Mouse (Mus musculus) heart, embryonic 12.5 days (tissue): ENCODE data around the gene Setd5. TPM values are rescaled to one million over a fixed set of nuclear protein-coding genes. Genes with fewer than 3 reads are reported as not detected.

ENCODE experiments used
- ATAC-seq: fragments of 200-750 bp; cut with Nextera tagmentation; 2 replicates; pipeline ENCODE4 v1.8.0; 2017; ENCODE audit warnings: moderate TSS enrichment, moderate library complexity; ENCODE audit not compliant: insufficient number of reproducible peaks, low FRiP score
- H3K27ac ChIP-seq: fragments of 300-500 bp; sonication (generic); 2 replicates; pipeline ENCODE4 v1.5.1; 2016; ENCODE audit warnings: mild to moderate bottlenecking, moderate library complexity; ENCODE audit not compliant: poor library complexity, severe bottlenecking
- H3K27me3 ChIP-seq: fragments of 300-500 bp; sonication (generic); replicated peaks from 2 replicates; pipeline ENCODE4 v1.6.1; 2016; ENCODE audit warnings: mild to moderate bottlenecking, moderate library complexity
- H3K36me3 ChIP-seq: fragments of 300-500 bp; sonication (generic); 2 replicates; pipeline ENCODE4 v1.6.1; 2016; ENCODE audit warnings: mild to moderate bottlenecking, moderate library complexity
- H3K4me1 ChIP-seq: fragments of 300-500 bp; sonication (generic); replicated peaks from 2 replicates; pipeline ENCODE4 v1.6.1; 2016; ENCODE audit warnings: mild to moderate bottlenecking
- H3K4me2 ChIP-seq: fragments of 300-500 bp; sonication (generic); 2 replicates; pipeline ENCODE4 v1.6.1; 2016; ENCODE audit warnings: mild to moderate bottlenecking, moderate library complexity
- H3K4me3 ChIP-seq: fragments of 300-500 bp; sonication (generic); 2 replicates; pipeline ENCODE4 v1.5.1; 2016; ENCODE audit warnings: mild to moderate bottlenecking
- H3K9ac ChIP-seq: fragments of 300-500 bp; sonication (generic); 2 replicates; pipeline ENCODE4 v1.6.1; 2016; ENCODE audit warnings: mild to moderate bottlenecking, moderate library complexity
- H3K9me3 ChIP-seq: fragments of 300-500 bp; sonication (generic); replicated peaks from 2 replicates; pipeline ENCODE4 v1.6.1; 2016; ENCODE audit warnings: mild to moderate bottlenecking, moderate library complexity
- WGBS: fragments of 180-500 bp; shearing (Covaris S2); methylation state at CpG from one replicate; pipeline ENCODE4 v1.1.7; 2016; 5-methylcytosine and 5-hydroxymethylcytosine counted together
- polyA plus RNA-seq: library from polyadenylated mRNA; unstranded; fragments of >200 nt; fragmentation: Nextera tagmentation; extraction: Ambion mirVana; gene quantifications from 2 replicates; pipeline ENCODE4 v1.2.1, GENCODE M21; 2016

Gene Setd5
- polyA plus RNA-seq, 1 experiment from 2014 or later = 61.0 TPM

DNA sequence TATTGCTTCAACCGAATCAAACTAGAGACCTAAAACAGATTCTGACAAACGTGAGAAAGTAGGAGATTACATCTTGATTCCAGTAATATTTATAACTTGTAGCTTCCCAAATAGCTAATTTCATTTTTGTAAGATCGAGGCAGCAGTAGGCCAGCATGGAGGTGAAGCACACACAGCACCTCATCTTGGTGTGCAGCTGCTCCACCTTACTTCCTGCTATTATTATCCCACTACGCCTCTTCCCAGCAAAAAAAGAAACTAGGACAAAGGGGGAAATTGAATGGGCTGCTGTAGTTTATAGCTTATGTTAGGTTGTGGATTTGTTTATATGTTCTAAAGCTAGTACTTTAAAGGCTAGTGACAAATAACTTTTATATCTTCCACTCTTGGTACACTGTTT lies 7.4 kb downstream of the Setd5 start:
- H3K27ac ChIP-seq = no peak overlapping the region
- ATAC-seq = no peak
- H3K4me2 ChIP-seq = no peak overlapping the region
- H3K4me3 ChIP-seq = no peak overlapping the region
- no peaks in the 10 kb centered on the region for H3K27me3 ChIP-seq
- peaks cover 2% of the 10 kb centered on the region; the same call in 1 of the 2 replicates for H3K36me3 ChIP-seq
- no peak overlapping the region for H3K9ac ChIP-seq
- WGBS = 52% methylated on average over 4 of the region's 4 CpGs
- H3K9me3 ChIP-seq = no peaks in the 10 kb centered on the region
- H3K4me1 ChIP-seq = peaks cover 17% of the 10 kb centered on the region

- Histone ChIP-seq H3K9me3 (no peaks in the 10 kb centered on the region), H3K4me1 (peaks cover 5% of the 10 kb centered on the region), H3K9ac (no peak overlapping the region), H3K4me3 (no peak overlapping the region), H3K36me3 (peaks cover 10% of the 10 kb centered on the region), H3K27me3 (no peaks in the 10 kb centered on the region), H3K27ac (no peak overlapping the region), H3K4me2 (no peak overlapping the region)
- ATAC-seq = no peak
- WGBS = 81% methylated on average over 3 of the region's 3 CpGs
Measured at GRCm38 (mm10) chr6:113093206-113093605, 16.0 kb downstream of the Setd5 start.

GRCm38 (mm10) chr6:113095547-113095946 lies 18.4 kb downstream of the Setd5 start:
- Histone ChIP-seq H3K9me3 (no peaks in the 10 kb centered on the region), H3K36me3 (peaks cover 6% of the 10 kb centered on the region), H3K4me3 (no peak overlapping the region), H3K9ac (no peak overlapping the region), H3K4me2 (no peak overlapping the region), H3K4me1 (peaks cover 13% of the 10 kb centered on the region), H3K27ac (no peak overlapping the region), H3K27me3 (no peaks in the 10 kb centered on the region)
- WGBS = 94% methylated on average over 1 of the region's 1 CpGs
- ATAC-seq = no peak

GRCm38 (mm10) chr6:113097662-113098061 lies 20.5 kb downstream of the Setd5 start:
- Histone ChIP-seq H3K27me3 (no peaks in the 10 kb centered on the region), H3K9me3 (no peaks in the 10 kb centered on the region), H3K4me3 (no peak overlapping the region), H3K9ac (no peak overlapping the region), H3K4me1 (peaks cover 15% of the 10 kb centered on the region), H3K36me3 (peaks cover 3% of the 10 kb centered on the region; the same call in 1 of the 2 replicates), H3K4me2 (no peak overlapping the region), H3K27ac (no peak overlapping the region)
- WGBS = 91% methylated on average over 5 of the region's 5 CpGs
- ATAC-seq = no peak

- Histone ChIP-seq H3K4me1 (peaks cover 19% of the 10 kb centered on the region), H3K27ac (peak overlapping the region; percentile 56), H3K4me2 (peak overlapping the region; percentile 34; the same call in 1 of the 2 replicates), H3K9me3 (no peaks in the 10 kb centered on the region), H3K4me3 (no peak overlapping the region), H3K9ac (peak overlapping the region; percentile 8; the same call in 1 of the 2 replicates), H3K36me3 (peaks cover 7% of the 10 kb centered on the region), H3K27me3 (no peaks in the 10 kb centered on the region)
- WGBS = 27% methylated on average over 5 of the region's 5 CpGs
- peak; percentile 84 for ATAC-seq
Measured at GRCm38 (mm10) chr6:113099640-113100289, 22.6 kb downstream of the Setd5 start.

- H3K4me2 ChIP-seq = no peak overlapping the region
- H3K9me3 ChIP-seq = no peaks in the 10 kb centered on the region
- H3K36me3 ChIP-seq = peaks cover 20% of the 10 kb centered on the region
- no peak for ATAC-seq
- H3K4me3 ChIP-seq = no peak overlapping the region
- H3K4me1 ChIP-seq = peaks cover 20% of the 10 kb centered on the region
- H3K27ac ChIP-seq = no peak overlapping the region
- H3K27me3 ChIP-seq = no peaks in the 10 kb centered on the region
- no peak overlapping the region for H3K9ac ChIP-seq
- 88% methylated on average over 4 of the region's 4 CpGs for WGBS
Measured at GRCm38 (mm10) chr6:113102541-113102940, 25.4 kb downstream of the Setd5 start.

GRCm38 (mm10) chr6:113103765-113104164 lies 26.6 kb downstream of the Setd5 start:
- Histone ChIP-seq H3K4me2 (no peak overlapping the region), H3K4me3 (no peak overlapping the region), H3K4me1 (peaks cover 18% of the 10 kb centered on the region), H3K27ac (no peak overlapping the region), H3K9me3 (no peaks in the 10 kb centered on the region), H3K27me3 (no peaks in the 10 kb centered on the region), H3K9ac (no peak overlapping the region), H3K36me3 (peaks cover 17% of the 10 kb centered on the region)
- no peak for ATAC-seq

GRCm38 (mm10) chr6:113109378-113109777 lies 32.2 kb downstream of the Setd5 start:
- WGBS = 86% methylated on average over 3 of the region's 3 CpGs

DNA sequence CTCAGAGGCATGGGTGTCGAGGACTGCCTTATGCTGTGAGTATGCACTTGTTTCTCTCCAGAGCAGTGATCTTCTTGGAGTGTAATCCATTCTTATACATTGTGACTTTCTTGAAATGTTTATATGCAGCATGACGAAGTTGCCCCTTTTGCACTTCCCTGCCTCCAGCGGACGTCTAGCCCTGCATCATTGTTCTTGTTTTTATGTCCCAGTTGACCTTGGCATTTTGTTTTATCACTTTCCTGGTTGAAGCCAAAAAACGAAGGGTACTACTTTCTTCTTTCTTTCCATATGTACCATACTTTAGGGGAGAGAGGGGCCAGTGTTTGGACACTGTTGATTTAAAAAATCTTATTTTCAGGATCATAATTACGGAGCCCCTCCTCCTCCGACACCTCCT lies 32.8 kb downstream of the Setd5 start:
- ATAC-seq = no peak
- H3K4me1 ChIP-seq = peaks cover 2% of the 10 kb centered on the region; the same call in 1 of the 2 replicates
- no peaks in the 10 kb centered on the region for H3K27me3 ChIP-seq
- no peak overlapping the region for H3K27ac ChIP-seq
- no peak overlapping the region for H3K4me3 ChIP-seq
- 86% methylated on average over 7 of the region's 7 CpGs for WGBS
- no peak overlapping the region for H3K9ac ChIP-seq
- H3K4me2 ChIP-seq = no peak overlapping the region
- peaks cover 52% of the 10 kb centered on the region for H3K36me3 ChIP-seq
- no peaks in the 10 kb centered on the region for H3K9me3 ChIP-seq

More at GRCm38 (mm10) chr6:113109378-113109777, 32.2 kb downstream of the Setd5 start:
- Histone ChIP-seq H3K4me2 (no peak overlapping the region), H3K4me1 (peaks cover 7% of the 10 kb centered on the region; the same call in 1 of the 2 replicates), H3K9me3 (no peaks in the 10 kb centered on the region), H3K9ac (no peak overlapping the region), H3K36me3 (peaks cover 49% of the 10 kb centered on the region), H3K4me3 (no peak overlapping the region), H3K27ac (no peak overlapping the region), H3K27me3 (no peaks in the 10 kb centered on the region)
- no peak for ATAC-seq

DNA sequence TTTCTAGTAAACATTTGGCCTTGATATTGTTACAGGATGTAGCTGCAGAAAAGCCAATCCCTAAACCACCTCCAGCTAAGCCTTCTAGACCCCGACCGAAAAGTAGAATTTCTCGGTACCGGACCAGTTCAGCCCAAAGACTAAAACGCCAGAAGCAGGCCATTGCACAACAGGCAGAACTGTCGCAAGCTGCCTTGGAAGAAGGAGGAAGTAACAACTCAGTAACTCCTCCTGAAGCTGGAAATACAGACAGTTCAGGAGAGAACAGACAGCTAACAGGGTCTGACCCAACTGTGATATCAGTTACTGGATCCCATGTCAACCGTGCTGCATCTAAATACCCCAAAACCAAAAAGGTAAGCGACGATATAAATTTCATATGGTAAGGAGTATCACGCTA lies 43.6 kb downstream of the Setd5 start:
- no peak overlapping the region for H3K9ac ChIP-seq
- H3K9me3 ChIP-seq = no peaks in the 10 kb centered on the region
- H3K4me3 ChIP-seq = no peak overlapping the region
- H3K36me3 ChIP-seq = peaks cover 67% of the 10 kb centered on the region
- WGBS = 94% methylated on average over 10 of the region's 10 CpGs
- no peak overlapping the region for H3K4me2 ChIP-seq
- H3K27me3 ChIP-seq = no peaks in the 10 kb centered on the region
- no peak overlapping the region for H3K27ac ChIP-seq
- H3K4me1 ChIP-seq = no peaks in the 10 kb centered on the region
- ATAC-seq = no peak

DNA sequence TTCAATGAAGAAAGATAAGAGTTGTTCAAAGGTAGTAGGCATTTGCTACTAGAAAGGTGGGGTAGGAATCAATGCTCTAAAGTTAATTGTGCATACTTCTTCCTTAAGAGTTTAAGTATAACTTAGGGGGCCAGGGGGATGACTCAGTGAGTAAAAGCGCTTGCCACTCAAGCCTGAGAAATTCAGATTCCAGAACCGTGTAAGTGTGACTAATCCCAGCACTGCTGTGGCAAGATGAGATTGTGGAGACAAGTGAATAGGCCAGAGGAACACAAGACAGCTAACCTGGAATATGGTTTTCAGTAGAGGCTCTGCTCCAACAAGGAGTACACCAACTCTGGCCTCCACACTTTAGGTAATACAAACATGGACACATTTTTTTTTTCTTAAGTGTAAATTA lies 56.2 kb downstream of the Setd5 start:
- H3K27ac ChIP-seq = no peak overlapping the region
- no peak overlapping the region for H3K4me2 ChIP-seq
- 64% methylated on average over 2 of the region's 2 CpGs for WGBS
- H3K4me1 ChIP-seq = no peaks in the 10 kb centered on the region
- peaks cover 48% of the 10 kb centered on the region for H3K36me3 ChIP-seq
- no peak overlapping the region for H3K9ac ChIP-seq
- no peaks in the 10 kb centered on the region for H3K9me3 ChIP-seq
- ATAC-seq = no peak
- H3K27me3 ChIP-seq = no peaks in the 10 kb centered on the region
- no peak overlapping the region for H3K4me3 ChIP-seq
